Mouse (Mus musculus) gastrocnemius, adult 2 months (tissue): ENCODE results near the gene Tcp11l1. TPM values are rescaled to one million over a fixed set of nuclear protein-coding genes. Genes with fewer than 3 reads are reported as not detected.

Experiments used
- DNase-seq: peaks from one replicate; pipeline ENCODE4 v3.0.0; 2022
- H3K27ac ChIP-seq: fragments of 200-600 bp; 2 replicates; pipeline ENCODE4 v1.8.1; 2022; ENCODE audit warnings: mild to moderate bottlenecking
- H3K4me3 ChIP-seq: fragments of 200-600 bp; 2 replicates; pipeline ENCODE4 v1.8.1; 2022; ENCODE audit warnings: mild to moderate bottlenecking, moderate library complexity
- CTCF ChIP-seq: fragments of 200-600 bp; IDR thresholded peaks from 2 replicates; pipeline ENCODE4 v1.8.1; 2022; ENCODE audit warnings: antibody characterized with exemption, mild to moderate bottlenecking, moderate library complexity
- intact Hi-C: fragments of 180-260 bp; cut with DNase I; formaldehyde crosslinking; loops from one replicate; pipeline ENCODE4 v1.15.1; 2025
- long read RNA-seq, 2 experiments: library from polyadenylated mRNA; stranded (forward); transcript quantifications; one replicate each; pipeline ENCODE4 v2.0.0; 2021
- total RNA-seq, 2 experiments: library from RNA; stranded (reverse); gene quantifications; 2 replicates each; pipeline ENCODE4 v1.2.3; 2021

Tcp11l1 gene
- total RNA-seq: 1 to 10 TPM; 8.6 to 9.2 TPM
- long read RNA-seq, experiment 1, full-length matches to known transcripts: 6 of 7 reads
- long read RNA-seq, experiment 1, partial matches to known transcripts: 0 of 7 reads
- long read RNA-seq, experiment 1, other reads (novel, unspliced or antisense): 1 of 7 reads
- long read RNA-seq, experiment 2, partial matches to known transcripts: 1 of 7 reads
- long read RNA-seq, experiment 2, other reads (novel, unspliced or antisense): 4 of 7 reads

GRCm38 (mm10) chr2:104711585-104712485 lies at the start of gene Tcp11l1:
Gene Tcp11l1, minus strand, starts transcription at chr2:104712169.
- intact Hi-C loops: no loop called here
- Histone ChIP-seq H3K4me3 (peak within 1 kb of the TSS; percentile 89), H3K27ac (peak within 1 kb of the TSS; percentile 92)
- TF ChIP-seq CTCF: no peak
- peak; percentile 70 for DNase-seq

- intact Hi-C loops: loop anchor here (5.0 kb wide), 1 partner anchor 63 kb away; no protein-coding TSS in a partner anchor
- Histone ChIP-seq H3K27ac (no peak overlapping the region), H3K4me3 (no peak overlapping the region)
- TF ChIP-seq CTCF: peak; percentile 50
- DNase-seq: no peak
Observed at GRCm38 (mm10) chr2:104750611-104751010, 38.6 kb upstream of the Tcp11l1 start.

GRCm38 (mm10) chr2:104748652-104749183 lies 36.7 kb upstream of the Tcp11l1 start:
- TF ChIP-seq CTCF: no peak
- intact Hi-C loops: no loop called here
- no peak for DNase-seq
- H3K27ac ChIP-seq: no peak overlapping the region
- H3K4me3 ChIP-seq: no peak overlapping the region

GRCm38 (mm10) chr2:104746251-104746650 lies 34.3 kb upstream of the Tcp11l1 start:
- no peak for TF ChIP-seq CTCF
- H3K4me3 ChIP-seq: no peak overlapping the region
- intact Hi-C loops: no loop called here
- no peak for DNase-seq
- no peak overlapping the region for H3K27ac ChIP-seq

- intact Hi-C loops: no loop called here
- no peak for TF ChIP-seq CTCF
- no peak for DNase-seq
- H3K4me3 ChIP-seq: no peak overlapping the region
- H3K27ac ChIP-seq: no peak overlapping the region
Observed at GRCm38 (mm10) chr2:104743971-104744370, 32.0 kb upstream of the Tcp11l1 start.

GRCm38 (mm10) chr2:104743160-104743559 lies 31.2 kb upstream of the Tcp11l1 start:
- no peak overlapping the region; the same call in 1 of the 2 replicates for H3K27ac ChIP-seq
- no peak for DNase-seq
- intact Hi-C loops: no loop called here
- H3K4me3 ChIP-seq: peak overlapping the region; percentile 87
- TF ChIP-seq CTCF: no peak

GRCm38 (mm10) chr2:104742741-104743064 lies 30.7 kb upstream of the Tcp11l1 start, which contains the start of gene Depdc7:
Gene Depdc7, minus strand, starts transcription at chr2:104742878.
- intact Hi-C loops: no loop called here
- peak; percentile 93 for DNase-seq
- no peak for TF ChIP-seq CTCF
- H3K4me3 ChIP-seq: peak within 1 kb of the TSS; percentile 87
- H3K27ac ChIP-seq: peak within 1 kb of the TSS; percentile 82

- peak overlapping the region; percentile 87 for H3K4me3 ChIP-seq
- peak overlapping the region; percentile 82 for H3K27ac ChIP-seq
- no peak for TF ChIP-seq CTCF
- DNase-seq: no peak
- intact Hi-C loops: no loop called here
Observed at GRCm38 (mm10) chr2:104741896-104742740, 30.1 kb upstream of the Tcp11l1 start.

- H3K4me3 ChIP-seq: peak overlapping the region; percentile 87
- intact Hi-C loops: no loop called here
- DNase-seq: peak; percentile 23
- H3K27ac ChIP-seq: 0 out of 2 replicates have a peak overlapping the region, but pooled peaks have one; percentile 8
- no peak for TF ChIP-seq CTCF
Observed at GRCm38 (mm10) chr2:104741015-104741758, 29.2 kb upstream of the Tcp11l1 start.

- no peak for TF ChIP-seq CTCF
- Histone ChIP-seq H3K27ac (no peak overlapping the region), H3K4me3 (peak overlapping the region; percentile 87)
- peak; percentile 20 for DNase-seq
- intact Hi-C loops: no loop called here
Observed at GRCm38 (mm10) chr2:104740248-104740949, 28.4 kb upstream of the Tcp11l1 start.

GRCm38 (mm10) chr2:104739691-104740090 lies 27.7 kb upstream of the Tcp11l1 start:
- no peak overlapping the region for H3K4me3 ChIP-seq
- TF ChIP-seq CTCF: no peak
- DNase-seq: no peak
- no peak overlapping the region for H3K27ac ChIP-seq
- intact Hi-C loops: no loop called here
